Mouse (Mus musculus) urinary bladder, postnatal 36 days (tissue): ENCODE results near the gene Chchd10.

ENCODE experiments used
- DNase-seq, 2 experiments: peaks; one replicate each; pipeline ENCODE4 v3.0.0; 2022; ENCODE audit warnings: low spot score in 2 of 2, mixed read lengths in 1 of 2

Gene Chchd10

GRCm38 (mm10) chr10:75949053-75950045 lies 16.4 kb downstream of the Chchd10 start:
- no peak for DNase-seq

DNA sequence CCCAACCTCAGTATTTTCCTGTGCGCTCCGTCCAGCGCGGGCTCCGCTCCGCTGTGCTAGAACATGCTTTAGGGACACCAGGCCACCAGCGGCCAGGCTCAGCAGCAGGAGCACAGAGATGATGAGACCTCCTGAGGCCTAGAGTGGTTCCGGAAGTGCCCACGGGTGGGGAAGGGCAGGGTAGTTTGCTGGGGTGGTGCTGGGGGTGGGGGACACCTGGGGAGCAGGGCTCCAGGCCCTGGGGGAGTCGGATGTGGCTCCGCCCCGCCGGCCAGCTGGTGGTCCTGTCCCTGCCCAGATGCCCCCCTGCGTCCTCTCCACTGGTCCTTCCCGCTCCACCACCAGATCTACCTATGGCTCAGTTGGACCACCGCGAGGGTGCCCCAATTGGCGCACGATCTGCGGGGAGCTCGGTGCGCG lies 17.9 kb downstream of the Chchd10 start:
- no peak for DNase-seq

GRCm38 (mm10) chr10:75951424-75952050 lies 18.6 kb downstream of the Chchd10 start:
- no peak for DNase-seq

- DNase-seq = no peak
Measured at GRCm38 (mm10) chr10:75954381-75954811, 21.5 kb downstream of the Chchd10 start, which contains the start of gene Gm5134. Gene Gm5134 (plus strand): TSS chr10:75954514.

DNA sequence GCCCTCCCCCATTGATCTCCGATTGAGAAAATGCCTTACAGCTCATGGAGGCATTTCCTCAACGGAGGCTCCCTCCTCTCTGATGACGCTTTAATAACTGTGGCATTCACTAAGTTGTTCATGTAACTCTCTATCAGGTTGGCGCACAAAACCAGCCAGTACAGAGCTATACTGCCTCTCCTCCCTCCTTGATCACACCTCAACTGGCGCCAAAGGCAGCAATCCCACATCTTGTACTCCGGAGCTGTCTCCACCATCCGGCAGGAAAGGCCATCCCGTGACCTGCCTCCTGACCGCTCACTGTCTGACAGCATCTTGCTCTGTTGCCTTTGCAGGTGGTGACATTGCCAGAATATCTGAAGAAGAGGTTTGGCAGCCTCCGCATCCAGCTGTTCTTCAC lies 40.9 kb downstream of the Chchd10 start:
- DNase-seq = no peak

- DNase-seq = no peak
Measured at GRCm38 (mm10) chr10:75975216-75975615, 42.3 kb downstream of the Chchd10 start.

GRCm38 (mm10) chr10:75978119-75978834 lies 45.3 kb downstream of the Chchd10 start:
- DNase-seq = no peak

DNA sequence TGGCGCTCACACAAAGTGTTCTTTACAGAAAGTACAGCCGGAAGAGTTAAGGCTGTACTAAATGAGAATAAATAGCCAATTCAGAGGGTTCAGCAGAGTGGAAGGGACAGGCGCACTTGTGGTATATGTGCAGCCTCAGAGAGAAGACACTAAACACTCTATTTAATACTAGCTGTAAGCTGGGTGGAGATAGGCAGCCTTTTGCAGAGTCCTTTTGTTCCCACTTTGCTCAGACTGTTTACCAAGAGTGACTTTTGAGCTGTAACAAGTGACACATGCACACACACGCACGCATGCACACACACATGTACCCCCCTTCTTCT lies 45.9 kb downstream of the Chchd10 start:
- DNase-seq = no peak

DNA sequence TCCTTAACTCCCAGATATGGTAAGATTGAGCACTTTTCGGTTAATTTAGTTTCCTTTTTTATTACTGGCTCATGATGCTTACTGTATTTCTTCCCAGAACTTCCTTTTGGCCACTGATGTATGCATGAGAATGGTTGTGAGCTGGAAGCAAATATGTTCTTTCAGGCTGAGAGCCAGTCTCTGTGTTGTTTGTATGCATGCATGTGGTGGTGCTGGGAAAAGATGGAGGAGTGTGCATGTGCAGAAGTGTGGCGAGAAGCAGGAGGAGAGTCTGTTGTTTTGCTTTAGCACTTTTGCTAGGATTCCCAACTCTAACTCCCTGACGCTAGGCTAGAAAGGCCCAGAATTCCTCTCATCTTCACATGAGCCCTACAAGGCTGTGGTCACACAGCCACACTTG lies 46.5 kb downstream of the Chchd10 start:
- DNase-seq = no peak
